Mouse (Mus musculus): Measurements from ENCODE around the gene Gm5460.

Gm5460 gene

GRCm38 (mm10) chr14:34077222-34077621, 60.7 kb downstream of the Gm5460 start:
- peak; percentile 8 for DNase-seq (ENCODE audit: low spot score)

GRCm38 (mm10) chr14:34078293-34078692, 61.7 kb downstream of the Gm5460 start:
- DNase-seq (ENCODE audit: low spot score), result no peak

- DNase-seq (ENCODE audit: low spot score), result peak; percentile 94
Measured at GRCm38 (mm10) chr14:34080321-34080997, 63.9 kb downstream of the Gm5460 start.

GRCm38 (mm10) chr14:34085731-34086130, 69.2 kb downstream of the Gm5460 start, which contains the start of gene Anxa8:
Gene Anxa8 (plus strand): TSS chr14:34085981.
- DNase-seq (ENCODE audit: low spot score), result no peak

- no peak for DNase-seq (ENCODE audit: low spot score)
Measured at GRCm38 (mm10) chr14:34086806-34087205, 70.2 kb downstream of the Gm5460 start.

GRCm38 (mm10) chr14:34087856-34088398, 71.4 kb downstream of the Gm5460 start:
- DNase-seq (ENCODE audit: low spot score), result no peak

GRCm38 (mm10) chr14:34089796-34090195, 73.2 kb downstream of the Gm5460 start:
- no peak for DNase-seq (ENCODE audit: low spot score)

- no peak for DNase-seq (ENCODE audit: low spot score)
Measured at GRCm38 (mm10) chr14:34091475-34091874, 74.9 kb downstream of the Gm5460 start.

- no peak for DNase-seq (ENCODE audit: low spot score)
Measured at GRCm38 (mm10) chr14:34092856-34093255, 76.3 kb downstream of the Gm5460 start.

GRCm38 (mm10) chr14:34096161-34096560, 79.6 kb downstream of the Gm5460 start:
- DNase-seq (ENCODE audit: low spot score), result no peak
